Mouse (Mus musculus): Measurements from ENCODE around the gene Chpf2. TPM values are rescaled to one million over a fixed set of nuclear protein-coding genes. Genes with fewer than 3 reads are reported as not detected.

Chpf2 gene
- 12.6 TPM for polyA plus RNA-seq (2014; fragmentation: Illumina TruSeq; extraction: RNeasy Lipid Tissue Mini Kit (QIAGEN cat#74804); ENCODE audit: insufficient read depth, low read depth, low replicate concordance)

DNA sequence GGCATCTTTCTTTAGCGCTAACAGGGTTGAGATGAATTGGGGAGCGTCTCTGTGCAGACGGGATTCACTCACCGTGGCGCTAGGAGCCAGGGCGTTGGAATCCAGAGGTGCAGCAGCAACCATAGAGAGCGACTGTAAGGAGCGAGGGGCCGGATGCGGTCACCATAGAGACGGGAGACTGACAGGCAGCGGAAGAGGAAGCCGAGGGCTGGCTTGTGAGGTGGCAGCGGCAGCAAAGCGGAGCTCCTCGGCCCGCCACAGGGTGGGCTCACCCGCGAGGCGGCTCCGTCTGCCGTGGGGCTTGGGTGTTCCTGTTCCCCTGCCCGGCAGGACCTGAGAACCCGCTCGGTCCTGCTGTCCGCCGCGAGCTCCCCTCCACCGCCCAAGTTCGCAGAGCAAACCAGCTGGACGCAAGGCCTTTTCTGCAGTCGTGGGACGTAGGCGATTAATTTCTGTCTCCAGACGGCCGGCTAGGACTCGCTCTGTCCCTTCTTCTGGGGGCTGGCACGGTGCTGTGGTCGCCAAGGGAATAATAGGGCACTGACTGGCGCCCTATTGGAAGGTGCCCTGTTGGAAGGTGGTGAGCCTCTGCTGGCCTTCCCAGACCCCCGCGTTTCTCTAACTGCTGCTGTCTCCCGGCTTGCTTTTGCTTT is at the start of gene Chpf2:
Gene Chpf2, plus strand, starts transcription at position 195 of the 653 bp plus-strand sequence.

GRCm38 (mm10) chr5:24540387-24541143 is 46.0 kb upstream of the Chpf2 start, which contains the start of gene Asb10:
Asb10 (minus strand) TSS chr5:24540978.

DNA sequence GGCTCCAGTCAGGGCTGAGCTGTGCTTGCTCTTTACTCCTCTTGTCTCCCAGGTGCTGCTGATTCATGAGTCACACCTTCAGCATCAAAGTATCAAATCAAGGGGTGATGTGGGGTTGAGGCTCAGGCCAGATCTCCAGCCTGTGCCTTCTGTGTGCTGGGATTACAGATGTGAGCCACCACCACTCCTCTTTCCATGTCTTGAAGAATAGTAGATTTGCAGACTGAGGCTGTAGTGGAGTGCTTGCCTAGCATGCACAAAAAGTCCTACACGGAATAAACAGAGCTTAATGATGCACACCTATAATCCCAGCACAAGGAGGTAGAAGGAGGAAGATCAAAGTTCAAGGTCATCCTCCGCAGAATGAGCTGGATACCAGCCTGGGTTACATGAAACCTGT is 29.8 kb upstream of the Chpf2 start, which contains the start of gene 4931409K22Rik:
Gene 4931409K22Rik, minus strand, starts transcription at position 101 of the 400 bp plus-strand sequence.

DNA sequence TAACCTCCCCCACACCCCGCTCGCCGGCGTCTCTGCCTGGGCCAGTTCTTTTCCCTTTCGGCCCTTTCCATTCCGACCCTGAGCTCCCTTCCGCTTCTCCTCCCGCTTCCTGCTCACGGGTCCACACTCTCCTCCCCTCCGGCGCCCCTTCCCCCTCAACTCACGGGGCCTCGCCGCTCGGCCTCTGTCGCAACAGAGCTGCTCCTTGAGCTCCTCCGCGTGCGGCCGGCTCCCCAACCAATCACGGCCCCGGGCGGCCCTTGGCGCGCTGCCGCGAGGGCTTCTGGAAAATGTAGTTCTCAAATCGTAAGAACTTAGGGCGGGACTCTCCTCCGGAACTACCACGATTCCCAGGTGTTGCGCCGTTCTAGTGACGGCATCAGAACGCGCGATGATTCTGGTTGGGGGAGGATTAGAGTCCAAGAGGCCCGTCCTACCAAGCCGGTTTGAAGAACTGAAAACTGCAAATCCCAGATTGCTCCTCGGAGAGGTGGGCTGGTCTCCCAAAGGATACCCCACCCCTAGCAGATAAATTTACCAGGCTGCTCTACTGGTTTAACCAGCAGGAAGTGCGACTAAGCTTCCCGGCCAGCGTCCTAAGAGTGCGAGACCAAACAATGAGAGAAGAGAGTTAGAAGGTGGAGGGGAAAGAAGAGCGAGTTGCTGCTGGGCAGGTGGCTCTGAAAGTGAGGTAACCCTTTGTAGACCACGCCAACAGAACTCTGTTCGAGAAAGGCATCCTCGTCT is 9.2 kb upstream of the Chpf2 start, which contains the start of gene Abcf2:
Gene Abcf2, minus strand, starts transcription at position 285 of the 747 bp plus-strand sequence.

DNA sequence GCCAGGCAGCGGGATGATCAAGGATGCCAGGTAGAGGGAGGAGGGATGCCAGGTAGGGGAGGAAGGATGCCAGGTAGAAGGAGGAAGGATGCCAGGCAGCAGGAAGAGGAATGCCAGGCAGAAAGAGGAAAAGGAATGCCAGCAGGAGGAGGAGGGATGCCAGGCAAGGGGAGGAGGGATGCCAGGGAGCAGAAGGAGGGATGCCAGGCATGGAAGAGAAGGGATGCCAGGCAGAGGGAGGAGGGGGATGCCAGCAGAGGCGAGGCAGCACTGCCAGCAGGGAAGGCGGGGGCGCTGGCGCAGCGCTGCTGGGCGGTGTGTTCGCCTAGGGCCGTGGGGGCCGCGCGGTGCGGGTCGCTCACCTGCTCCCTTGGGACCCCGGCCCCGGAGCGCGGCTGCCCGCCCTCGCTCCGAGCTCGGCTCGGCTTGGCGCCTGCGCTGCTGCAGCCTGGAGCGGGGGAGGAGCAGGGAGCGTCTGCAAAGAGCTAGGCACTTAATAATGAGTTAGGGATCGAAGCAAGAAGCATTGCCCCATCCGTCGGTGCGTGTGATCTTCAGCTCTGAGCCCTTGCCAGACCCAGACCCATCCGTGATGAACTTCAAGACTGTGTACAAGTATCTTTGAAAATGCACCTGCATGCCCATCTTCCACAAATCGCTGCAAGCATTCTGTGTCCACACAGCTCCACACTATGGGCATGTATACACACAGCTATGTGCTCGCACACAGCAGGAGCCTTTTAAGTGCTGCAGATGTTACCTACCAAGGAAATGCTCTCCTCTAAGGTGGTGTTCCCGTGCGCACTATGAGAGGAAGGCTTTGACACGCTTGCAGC is 37.7 kb downstream of the Chpf2 start, which contains the start of gene Smarcd3:
Gene Smarcd3, minus strand, starts transcription at position 426 of the 836 bp plus-strand sequence.

Other genes with a start within 250 kb of the Chpf2 start
- gene Kcnh2, start 235.1 kb upstream of the Chpf2 start, polyA plus RNA-seq (2014; fragmentation: Illumina TruSeq; extraction: RNeasy Lipid Tissue Mini Kit (QIAGEN cat#74804); ENCODE audit: insufficient read depth, low read depth, low replicate concordance) = 6.5 TPM
- 5.8 TPM for gene Nos3, start 221.9 kb upstream of the Chpf2 start, polyA plus RNA-seq (2014; fragmentation: Illumina TruSeq; extraction: RNeasy Lipid Tissue Mini Kit (QIAGEN cat#74804); ENCODE audit: insufficient read depth, low read depth, low replicate concordance)
- 0.32 TPM for gene Atg9b, start 194.6 kb upstream of the Chpf2 start, polyA plus RNA-seq (2014; fragmentation: Illumina TruSeq; extraction: RNeasy Lipid Tissue Mini Kit (QIAGEN cat#74804); ENCODE audit: insufficient read depth, low read depth, low replicate concordance)
- 12.1 TPM for gene Abcb8, start 193.1 kb upstream of the Chpf2 start, polyA plus RNA-seq (2014; fragmentation: Illumina TruSeq; extraction: RNeasy Lipid Tissue Mini Kit (QIAGEN cat#74804); ENCODE audit: insufficient read depth, low read depth, low replicate concordance)
- gene Asic3, start 173.3 kb upstream of the Chpf2 start, polyA plus RNA-seq (2014; fragmentation: Illumina TruSeq; extraction: RNeasy Lipid Tissue Mini Kit (QIAGEN cat#74804); ENCODE audit: insufficient read depth, low read depth, low replicate concordance) = not detected
- 23.5 TPM for gene Cdk5, start 163.2 kb upstream of the Chpf2 start, polyA plus RNA-seq (2014; fragmentation: Illumina TruSeq; extraction: RNeasy Lipid Tissue Mini Kit (QIAGEN cat#74804); ENCODE audit: insufficient read depth, low read depth, low replicate concordance)
- 23.9 TPM for gene Slc4a2, start 162.9 kb upstream of the Chpf2 start, polyA plus RNA-seq (2014; fragmentation: Illumina TruSeq; extraction: RNeasy Lipid Tissue Mini Kit (QIAGEN cat#74804); ENCODE audit: insufficient read depth, low read depth, low replicate concordance)
- gene Fastk, start 141.5 kb upstream of the Chpf2 start, polyA plus RNA-seq (2014; fragmentation: Illumina TruSeq; extraction: RNeasy Lipid Tissue Mini Kit (QIAGEN cat#74804); ENCODE audit: insufficient read depth, low read depth, low replicate concordance) = 37.4 TPM
- 15.2 TPM for gene Tmub1, start 138.9 kb upstream of the Chpf2 start, polyA plus RNA-seq (2014; fragmentation: Illumina TruSeq; extraction: RNeasy Lipid Tissue Mini Kit (QIAGEN cat#74804); ENCODE audit: insufficient read depth, low read depth, low replicate concordance)
- 57.4 TPM for gene Agap3, start 134.6 kb upstream of the Chpf2 start, polyA plus RNA-seq (2014; fragmentation: Illumina TruSeq; extraction: RNeasy Lipid Tissue Mini Kit (QIAGEN cat#74804); ENCODE audit: insufficient read depth, low read depth, low replicate concordance)
- gene Gbx1, start 59.5 kb upstream of the Chpf2 start, polyA plus RNA-seq (2014; fragmentation: Illumina TruSeq; extraction: RNeasy Lipid Tissue Mini Kit (QIAGEN cat#74804); ENCODE audit: insufficient read depth, low read depth, low replicate concordance) = 0.07 TPM
- 0.51 TPM for gene Asb10, start 45.8 kb upstream of the Chpf2 start, polyA plus RNA-seq (2014; fragmentation: Illumina TruSeq; extraction: RNeasy Lipid Tissue Mini Kit (QIAGEN cat#74804); ENCODE audit: insufficient read depth, low read depth, low replicate concordance)
- gene 4931409K22Rik, start 29.9 kb upstream of the Chpf2 start, polyA plus RNA-seq (2014; fragmentation: Illumina TruSeq; extraction: RNeasy Lipid Tissue Mini Kit (QIAGEN cat#74804); ENCODE audit: insufficient read depth, low read depth, low replicate concordance) = not detected
- 28.4 TPM for gene Abcf2, start 9.3 kb upstream of the Chpf2 start, polyA plus RNA-seq (2014; fragmentation: Illumina TruSeq; extraction: RNeasy Lipid Tissue Mini Kit (QIAGEN cat#74804); ENCODE audit: insufficient read depth, low read depth, low replicate concordance)
- 12.3 TPM for gene Smarcd3, start 37.7 kb downstream of the Chpf2 start, polyA plus RNA-seq (2014; fragmentation: Illumina TruSeq; extraction: RNeasy Lipid Tissue Mini Kit (QIAGEN cat#74804); ENCODE audit: insufficient read depth, low read depth, low replicate concordance)
- gene Nub1, start 98.8 kb downstream of the Chpf2 start, polyA plus RNA-seq (2014; fragmentation: Illumina TruSeq; extraction: RNeasy Lipid Tissue Mini Kit (QIAGEN cat#74804); ENCODE audit: insufficient read depth, low read depth, low replicate concordance) = 35.2 TPM
- 0.54 TPM for gene Wdr86, start 144.0 kb downstream of the Chpf2 start, polyA plus RNA-seq (2014; fragmentation: Illumina TruSeq; extraction: RNeasy Lipid Tissue Mini Kit (QIAGEN cat#74804); ENCODE audit: insufficient read depth, low read depth, low replicate concordance)
- gene Crygn, start 171.3 kb downstream of the Chpf2 start, polyA plus RNA-seq (2014; fragmentation: Illumina TruSeq; extraction: RNeasy Lipid Tissue Mini Kit (QIAGEN cat#74804); ENCODE audit: insufficient read depth, low read depth, low replicate concordance) = 0.94 TPM

Measured in lung, adult 10 weeks (tissue).